Comparison of ENCODE assay signal across 8 mouse cellular contexts in the genomic region with DNA sequence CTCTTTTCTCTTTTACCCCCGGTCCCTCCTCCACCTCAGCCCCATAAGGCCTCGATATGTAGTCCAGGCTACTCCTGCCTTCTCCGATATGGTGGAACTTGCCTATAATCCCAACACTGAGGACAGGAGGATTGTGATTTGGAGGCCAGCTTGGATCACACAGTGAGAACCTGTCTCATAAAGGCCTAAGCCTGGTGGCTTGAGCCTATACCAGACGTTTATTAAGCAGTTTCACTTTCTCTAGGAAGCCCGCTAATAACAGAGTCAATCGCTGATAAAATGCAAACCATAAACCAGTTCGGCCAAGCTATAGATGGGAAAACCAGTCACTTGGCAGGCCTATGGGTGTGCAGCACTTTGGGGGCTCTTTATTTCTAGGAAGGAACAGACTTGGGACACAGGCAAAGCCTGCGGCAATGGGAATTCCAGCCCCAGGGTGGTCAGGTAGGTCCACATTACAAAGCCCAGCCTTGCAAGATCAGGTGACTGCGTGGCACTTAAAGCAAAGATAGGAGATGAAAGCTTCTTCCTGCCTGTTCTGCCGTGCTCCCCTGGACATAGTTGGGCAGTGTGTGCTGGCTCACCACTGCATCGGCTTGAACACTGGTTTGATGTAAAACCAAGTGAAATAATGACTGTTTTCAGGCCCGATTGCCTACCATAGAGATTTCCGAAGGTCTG. TPM values are rescaled to one million over a fixed set of nuclear protein-coding genes. Genes with fewer than 3 reads are reported as not detected.
A peak's percentile ranks its signal among the peaks of the same experiment; 100 is the strongest.
DNase-seq lines count a peak whose midpoint lies in the region; ATAC-seq and TF ChIP-seq lines count a peak whose summit lies in the region.

No protein-coding gene starts in this region.

- DNase-seq in kidney, adult 2 months: no peak
- no peak for DNase-seq in kidney, postnatal 36 days
- peak; percentile 39 for DNase-seq in MEL-GATA-1-ER (ENCODE audit: extremely low read depth, low read depth)
- no peak for DNase-seq in T-cell, adult 2 months (ENCODE audit: low spot score)
- DNase-seq in cerebellum, postnatal 25 days: no peak
- no peak for DNase-seq in cerebellum, postnatal 4 days (ENCODE audit: low spot score in 2 of 2)

- no peaks in the 10 kb centered on the region for H3K9me3 ChIP-seq in hindbrain, embryonic 12.5 days (replicated peaks)
- H3K9me3 ChIP-seq in midbrain, embryonic 13.5 days: no peaks in the 10 kb centered on the region

- H3K36me3 ChIP-seq in kidney, adult 2 months (ENCODE audit: control insufficient read depth, insufficient read depth, low read length): no peaks in the 10 kb centered on the region; the same call in 1 of the 2 replicates
- H3K36me3 ChIP-seq in hindbrain, embryonic 12.5 days: peaks cover 4% of the 10 kb centered on the region; the same call in 1 of the 2 replicates
- H3K36me3 ChIP-seq in midbrain, embryonic 13.5 days: peaks cover 8% of the 10 kb centered on the region; the same call in 1 of the 2 replicates

- no peak for TF ChIP-seq POLR2A in kidney, adult 2 months (IDR thresholded peaks at IDR 0.05; ENCODE audit: low read depth, low read length)

- peaks cover 37% of the 10 kb centered on the region for H3K4me1 ChIP-seq in kidney, adult 2 months (ENCODE audit: control insufficient read depth, insufficient read depth, low read length)
- H3K4me1 ChIP-seq in hindbrain, embryonic 12.5 days: peaks cover 16% of the 10 kb centered on the region
- peaks cover 12% of the 10 kb centered on the region for H3K4me1 ChIP-seq in midbrain, embryonic 13.5 days (replicated peaks)

- H3K4me2 ChIP-seq in hindbrain, embryonic 12.5 days (replicated peaks): peak overlapping the region; percentile 78
- peak overlapping the region; percentile 75 for H3K4me2 ChIP-seq in midbrain, embryonic 13.5 days (replicated peaks)

- H3K4me3 ChIP-seq in kidney, adult 2 months (ENCODE audit: insufficient read depth, low read depth, low read length): peak overlapping the region; percentile 90
- peak overlapping the region; percentile 82 for H3K4me3 ChIP-seq in hindbrain, embryonic 12.5 days
- peak overlapping the region; percentile 86 for H3K4me3 ChIP-seq in midbrain, embryonic 13.5 days (replicated peaks)

- H3K27ac ChIP-seq in kidney, adult 2 months (ENCODE audit: insufficient read depth, low read depth, low read length): peak overlapping the region; percentile 88
- no peak overlapping the region for H3K27ac ChIP-seq in hindbrain, embryonic 12.5 days
- H3K27ac ChIP-seq in midbrain, embryonic 13.5 days: no peak overlapping the region

- no peaks in the 10 kb centered on the region for H3K27me3 ChIP-seq in kidney, adult 2 months (replicated peaks; ENCODE audit: control insufficient read depth, insufficient read depth, low read length)
- no peaks in the 10 kb centered on the region for H3K27me3 ChIP-seq in hindbrain, embryonic 12.5 days
- H3K27me3 ChIP-seq in midbrain, embryonic 13.5 days: no peaks in the 10 kb centered on the region

- ATAC-seq in hindbrain, embryonic 12.5 days (ENCODE audit: low FRiP score): no peak
- no peak for ATAC-seq in midbrain, embryonic 13.5 days

- peak overlapping the region; percentile 83 for H3K9ac ChIP-seq in hindbrain, embryonic 12.5 days
- H3K9ac ChIP-seq in midbrain, embryonic 13.5 days (replicated peaks): peak overlapping the region; percentile 84

- no peak for TF ChIP-seq CTCF in kidney, adult 2 months (conservative IDR thresholded peaks at IDR 0.05; ENCODE audit: insufficient read depth, insufficient read length, low read depth, low read length)

- 51% methylated on average over 13 of the region's 13 CpGs for WGBS in kidney, adult 2 months
- WGBS in hindbrain, embryonic 12.5 days: 85% methylated on average over 13 of the region's 13 CpGs
- WGBS in midbrain, embryonic 13.5 days: 84% methylated on average over 13 of the region's 13 CpGs

RNA-seq across cellular contexts. Expression of a gene that starts 1.0 kb away (rescaled TPM):
- 113 and 125 TPM in 2 replicates for polyA plus RNA-seq in kidney, adult 2 months (2012; rRNA removed)
- 13.1 and 14.0 TPM in 2 replicates for polyA plus RNA-seq in hindbrain, embryonic 12.5 days (2016; fragmentation: Nextera tagmentation; extraction: Ambion mirVana)
- polyA plus RNA-seq in midbrain, embryonic 13.5 days (2015; fragmentation: Nextera tagmentation; extraction: Ambion mirVana): 11.6 and 12.4 TPM in 2 replicates

RNA-seq across cellular contexts. Expression of a gene that starts 22.7 kb away (rescaled TPM):
- 0.05 and 0.15 TPM in 2 replicates for polyA plus RNA-seq in kidney, adult 2 months (2012; rRNA removed)
- polyA plus RNA-seq in hindbrain, embryonic 12.5 days (2016; fragmentation: Nextera tagmentation; extraction: Ambion mirVana): 0.17 and 0.18 TPM in 2 replicates
- 0.15 and 0.21 TPM in 2 replicates for polyA plus RNA-seq in midbrain, embryonic 13.5 days (2015; fragmentation: Nextera tagmentation; extraction: Ambion mirVana)

RNA-seq across cellular contexts. Expression of a gene that starts 49.1 kb away (rescaled TPM):
- 37.2 and 38.5 TPM in 2 replicates for polyA plus RNA-seq in kidney, adult 2 months (2012; rRNA removed)
- 67.5 and 71.8 TPM in 2 replicates for polyA plus RNA-seq in hindbrain, embryonic 12.5 days (2016; fragmentation: Nextera tagmentation; extraction: Ambion mirVana)
- 70.5 and 72.8 TPM in 2 replicates for polyA plus RNA-seq in midbrain, embryonic 13.5 days (2015; fragmentation: Nextera tagmentation; extraction: Ambion mirVana)

RNA-seq across cellular contexts. Expression of a gene that starts 51.6 kb away (rescaled TPM):
- polyA plus RNA-seq in kidney, adult 2 months (2012; rRNA removed): 1.0 and 1.5 TPM in 2 replicates
- 0.41 and 0.59 TPM in 2 replicates for polyA plus RNA-seq in hindbrain, embryonic 12.5 days (2016; fragmentation: Nextera tagmentation; extraction: Ambion mirVana)
- 0.07 TPM in 1 of 2 replicates, not detected in the other for polyA plus RNA-seq in midbrain, embryonic 13.5 days (2015; fragmentation: Nextera tagmentation; extraction: Ambion mirVana)
